Mouse (Mus musculus) stomach, postnatal 0 days (tissue): ENCODE measurements around the gene Srgap2. TPM values are rescaled to one million over a fixed set of nuclear protein-coding genes. Genes with fewer than 3 reads are reported as not detected.

Experiments used
- ATAC-seq: fragments of 200-750 bp; cut with Nextera tagmentation; 2 replicates; pipeline ENCODE4 v1.8.0; 2017; ENCODE audit not compliant: low FRiP score, low TSS enrichment
- DNase-seq: peaks from one replicate; pipeline ENCODE4 v3.0.0-alpha.2; 2016; ENCODE audit warnings: low spot score
- H3K27ac ChIP-seq: fragments of 300-500 bp; sonication (generic); replicated peaks from 2 replicates; pipeline ENCODE4 v1.5.1; 2014; ENCODE audit warnings: mild to moderate bottlenecking, control low read depth
- H3K27me3 ChIP-seq: fragments of 300-500 bp; sonication (generic); 2 replicates; pipeline ENCODE4 v1.6.1; 2014; ENCODE audit warnings: low read length; ENCODE audit not compliant: control insufficient read depth, insufficient read depth
- H3K36me3 ChIP-seq: fragments of 300-500 bp; sonication (generic); 2 replicates; pipeline ENCODE4 v1.6.1; 2014; ENCODE audit warnings: low read length, mixed read lengths; ENCODE audit not compliant: control insufficient read depth, insufficient read depth
- H3K4me1 ChIP-seq: fragments of 300-500 bp; sonication (generic); replicated peaks from 2 replicates; pipeline ENCODE4 v1.6.1; 2014; ENCODE audit warnings: antibody characterized with exemption; ENCODE audit not compliant: control insufficient read depth, insufficient read depth
- H3K4me2 ChIP-seq: fragments of 300-500 bp; sonication (generic); replicated peaks from 2 replicates; pipeline ENCODE4 v1.6.1; 2014; ENCODE audit warnings: low read depth, mild to moderate bottlenecking, control low read depth, moderate library complexity
- H3K4me3 ChIP-seq: fragments of 300-500 bp; sonication (generic); 2 replicates; pipeline ENCODE4 v1.5.1; 2014; ENCODE audit warnings: low read depth, low read length, control low read depth
- H3K9ac ChIP-seq: fragments of 300-500 bp; sonication (generic); 2 replicates; pipeline ENCODE4 v1.6.1; 2014; ENCODE audit warnings: mild to moderate bottlenecking, low read length, control low read depth, mixed read lengths
- H3K9me3 ChIP-seq: fragments of 300-500 bp; sonication (generic); 2 replicates; pipeline ENCODE4 v1.6.1; 2016; ENCODE audit warnings: low read length; ENCODE audit not compliant: control insufficient read depth
- CTCF ChIP-seq: IDR thresholded peaks from 2 replicates; pipeline ENCODE4 v1.5.1; 2016; ENCODE audit warnings: antibody characterized with exemption, low read depth, mild to moderate bottlenecking, moderate library complexity
- EP300 ChIP-seq: optimal IDR thresholded peaks from 2 replicates; pipeline ENCODE3; 2016; ENCODE audit warnings: antibody characterized with exemption
- WGBS: fragments of 180-500 bp; shearing (Covaris S2); extraction: QIAGEN DNeasy Blood & Tissue Kit; methylation state at CpG from one replicate; pipeline ENCODE4 v1.1.7; 2014; 5-methylcytosine and 5-hydroxymethylcytosine counted together
- polyA plus RNA-seq: library from polyadenylated mRNA; unstranded; fragments of >200 nt; fragmentation: Nextera tagmentation; extraction: Ambion mirVana; gene quantifications from 2 replicates; pipeline ENCODE4 v1.2.1, GENCODE M21; 2015

The Srgap2 gene
- polyA plus RNA-seq, 1 experiment from 2014 or later, result 7.7 TPM

DNA sequence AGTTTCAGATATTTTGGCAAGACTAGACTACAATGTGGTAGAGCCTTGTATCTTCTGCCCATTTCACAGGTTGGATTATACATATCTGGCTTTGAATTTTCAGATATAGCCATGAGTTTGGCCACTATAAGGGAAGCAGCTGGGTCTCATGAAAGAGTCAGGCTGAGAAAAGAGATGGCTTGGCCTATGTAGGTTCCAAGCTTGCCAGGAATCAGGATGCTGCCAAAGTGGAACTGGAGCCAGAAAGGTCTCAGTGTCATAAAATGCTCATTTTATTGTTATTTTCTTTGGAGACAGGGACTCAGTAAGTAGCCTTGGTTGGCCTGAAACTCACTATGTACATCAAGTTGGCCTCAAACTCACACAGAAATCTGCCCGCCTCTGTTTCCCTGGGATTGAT lies 200.0 kb downstream of the Srgap2 start:
- H3K36me3 ChIP-seq, result no peaks in the 10 kb centered on the region
- no peak overlapping the region for H3K27ac ChIP-seq
- no peak for TF ChIP-seq CTCF
- H3K4me2 ChIP-seq, result no peak overlapping the region
- no peaks in the 10 kb centered on the region for H3K4me1 ChIP-seq
- WGBS, result 71% methylated on average over 1 of the region's 1 CpGs
- H3K9me3 ChIP-seq, result no peaks in the 10 kb centered on the region
- DNase-seq, result no peak
- no peak for ATAC-seq
- no peaks in the 10 kb centered on the region for H3K27me3 ChIP-seq
- no peak overlapping the region for H3K4me3 ChIP-seq
- no peak overlapping the region for H3K9ac ChIP-seq

DNA sequence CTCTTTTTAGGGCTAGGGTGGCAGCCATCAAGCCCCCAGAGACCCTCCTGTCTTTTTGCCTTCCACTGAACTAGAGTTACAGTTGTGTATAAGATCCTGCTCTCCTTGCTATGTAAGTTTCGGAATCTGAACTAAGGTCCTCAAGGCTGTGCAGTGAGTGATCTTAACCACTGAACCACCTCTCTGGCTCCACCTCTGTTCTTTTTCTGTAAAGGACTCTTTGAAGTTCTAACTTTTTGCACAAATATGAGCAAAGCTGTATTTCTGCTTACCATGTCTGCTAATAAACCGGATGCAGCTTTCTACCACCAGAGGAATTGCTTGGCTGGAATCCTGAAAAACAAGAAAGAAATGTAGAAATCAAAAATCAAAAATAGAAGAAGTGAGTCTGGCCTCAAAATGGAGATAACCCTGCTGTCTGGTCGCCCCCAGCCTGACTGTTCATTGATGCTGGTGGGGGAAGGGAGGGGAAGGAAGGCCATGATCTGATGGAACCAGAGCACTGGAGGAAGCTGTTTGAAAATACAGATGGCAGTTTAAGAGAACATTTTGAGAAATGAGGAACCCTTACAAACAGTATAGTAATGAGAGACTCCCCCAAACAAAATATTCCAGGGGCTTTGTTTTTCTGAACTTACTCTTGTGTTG lies 202.2 kb downstream of the Srgap2 start:
- H3K9ac ChIP-seq, result no peak overlapping the region
- H3K27me3 ChIP-seq, result no peaks in the 10 kb centered on the region
- TF ChIP-seq CTCF, result no peak
- no peak for TF ChIP-seq EP300
- no peak overlapping the region for H3K4me3 ChIP-seq
- DNase-seq, result no peak
- no peaks in the 10 kb centered on the region for H3K9me3 ChIP-seq
- H3K4me2 ChIP-seq, result no peak overlapping the region
- H3K36me3 ChIP-seq, result no peaks in the 10 kb centered on the region
- H3K4me1 ChIP-seq, result no peaks in the 10 kb centered on the region
- H3K27ac ChIP-seq, result no peak overlapping the region
- 94% methylated on average over 3 of the region's 3 CpGs for WGBS
- no peak for ATAC-seq

GRCm38 (mm10) chr1:131319598-131320330 lies 207.4 kb downstream of the Srgap2 start:
- ATAC-seq (no peak), DNase-seq (no peak)
- no peak overlapping the region for H3K4me3 ChIP-seq
- H3K9ac ChIP-seq, result no peak overlapping the region
- no peaks in the 10 kb centered on the region for H3K4me1 ChIP-seq
- H3K27ac ChIP-seq, result no peak overlapping the region
- no peaks in the 10 kb centered on the region for H3K27me3 ChIP-seq
- H3K36me3 ChIP-seq, result peaks cover 8% of the 10 kb centered on the region; the same call in 1 of the 2 replicates
- H3K9me3 ChIP-seq, result no peaks in the 10 kb centered on the region
- no peak overlapping the region for H3K4me2 ChIP-seq
- TF ChIP-seq CTCF, result peak; percentile 57
- TF ChIP-seq EP300, result no peak
- WGBS, result 91% methylated on average over 3 of the region's 3 CpGs

- TF ChIP-seq CTCF, result no peak
- TF ChIP-seq EP300, result no peak
Observed at GRCm38 (mm10) chr1:131318397-131318796, 208.8 kb downstream of the Srgap2 start.

GRCm38 (mm10) chr1:131317625-131318024 lies 209.5 kb downstream of the Srgap2 start:
- DNase-seq (no peak), ATAC-seq (no peak)
- Histone ChIP-seq H3K9ac (no peak overlapping the region), H3K4me1 (no peaks in the 10 kb centered on the region), H3K27me3 (no peaks in the 10 kb centered on the region), H3K9me3 (no peaks in the 10 kb centered on the region), H3K36me3 (peaks cover 8% of the 10 kb centered on the region; the same call in 1 of the 2 replicates), H3K27ac (no peak overlapping the region), H3K4me2 (no peak overlapping the region), H3K4me3 (no peak overlapping the region)
- TF ChIP-seq EP300 (no peak), CTCF (no peak)
- 81% methylated on average over 5 of the region's 5 CpGs for WGBS

More at GRCm38 (mm10) chr1:131318397-131318796, 208.8 kb downstream of the Srgap2 start:
- Histone ChIP-seq H3K4me3 (no peak overlapping the region), H3K36me3 (peaks cover 8% of the 10 kb centered on the region; the same call in 1 of the 2 replicates), H3K27me3 (no peaks in the 10 kb centered on the region), H3K9ac (no peak overlapping the region), H3K27ac (no peak overlapping the region), H3K9me3 (no peaks in the 10 kb centered on the region), H3K4me1 (no peaks in the 10 kb centered on the region), H3K4me2 (no peak overlapping the region)
- ATAC-seq, result no peak
- DNase-seq, result no peak
- WGBS, result 85% methylated on average over 2 of the region's 2 CpGs

DNA sequence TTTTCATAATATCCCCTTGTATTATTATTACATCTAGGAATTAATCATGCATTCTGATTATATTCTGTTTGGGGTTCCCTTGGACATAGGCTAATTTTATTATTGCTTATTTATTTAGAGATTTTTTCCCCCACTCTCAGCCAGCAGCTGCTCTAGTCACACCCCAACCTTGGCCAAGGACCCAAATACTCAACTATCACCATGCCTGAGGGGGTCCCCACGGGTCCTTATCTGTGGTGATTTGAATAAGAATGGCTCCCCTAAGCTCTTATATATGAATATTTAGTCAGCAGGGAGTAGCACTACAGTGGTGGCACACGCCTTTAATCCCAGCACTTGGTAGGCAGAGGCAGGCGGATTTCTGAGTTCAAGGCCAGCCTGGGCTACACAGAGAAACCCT lies 215.9 kb downstream of the Srgap2 start:
- Histone ChIP-seq H3K4me2 (no peak overlapping the region), H3K9me3 (no peaks in the 10 kb centered on the region), H3K9ac (no peak overlapping the region), H3K4me3 (no peak overlapping the region), H3K27me3 (no peaks in the 10 kb centered on the region), H3K27ac (no peak overlapping the region), H3K4me1 (no peaks in the 10 kb centered on the region), H3K36me3 (peaks cover 6% of the 10 kb centered on the region; the same call in 1 of the 2 replicates)
- DNase-seq, result no peak
- 87% methylated on average over 3 of the region's 3 CpGs for WGBS
- TF ChIP-seq EP300 (no peak), CTCF (no peak)
- ATAC-seq, result no peak
